11 mouse cellular contexts compared by ENCODE assay signal in genomic region chr7:133171403-133172032, GRCm38 (mm10). TPM values are rescaled to one million over a fixed set of nuclear protein-coding genes. Genes with fewer than 3 reads are reported as not detected.
DNase-seq lines count a peak whose midpoint lies in the region; ATAC-seq lines count a peak whose summit lies in the region.
"Had no signal": no experiment of that assay in that cellular context is flagged by ENCODE, and none has a peak within 500 bp of the region (broad histone marks: within the 10 kb centered on the region; RNA-seq: fewer than 3 reads in every experiment).

No protein-coding gene starts in this region.

- intact Hi-C loops in heart, postnatal 25 days (cut with DNase I), result no loop called here

- H3K27me3 ChIP-seq in kidney, embryonic 15.5 days, result no peaks in the 10 kb centered on the region
- H3K27me3 ChIP-seq in forebrain, embryonic 12.5 days, result no peaks in the 10 kb centered on the region
- no peaks in the 10 kb centered on the region for H3K27me3 ChIP-seq in midbrain, embryonic 11.5 days (ENCODE audit: control insufficient read depth, insufficient read depth, low read length)
- H3K27me3 ChIP-seq: liver, embryonic 13.5 days had no signal

- 70% methylated on average over 4 of the region's 4 CpGs for WGBS in kidney, embryonic 15.5 days
- 86% methylated on average over 4 of the region's 4 CpGs for WGBS in forebrain, embryonic 12.5 days
- WGBS in midbrain, embryonic 11.5 days, result 78% methylated on average over 4 of the region's 4 CpGs

- H3K4me3 ChIP-seq in kidney, embryonic 15.5 days (replicated peaks), result no peak overlapping the region
- H3K4me3 ChIP-seq in forebrain, embryonic 12.5 days (replicated peaks), result no peak overlapping the region
- no peak overlapping the region for H3K4me3 ChIP-seq in midbrain, embryonic 11.5 days (ENCODE audit: low read depth, low read length)
- H3K4me3 ChIP-seq: erythroblast, embryonic 14.5 days; liver, embryonic 13.5 days had no signal

- H3K36me3 ChIP-seq in kidney, embryonic 15.5 days, result no peaks in the 10 kb centered on the region
- no peaks in the 10 kb centered on the region for H3K36me3 ChIP-seq in forebrain, embryonic 12.5 days (replicated peaks)
- no peaks in the 10 kb centered on the region for H3K36me3 ChIP-seq in midbrain, embryonic 11.5 days (ENCODE audit: control insufficient read depth, insufficient read depth, low read length)
- H3K36me3 ChIP-seq: liver, embryonic 13.5 days had no signal

- peak; percentile 44 to 49 for DNase-seq in cerebellum, postnatal 10 days
- DNase-seq in cerebellum, adult 9-11 months, result no peak
- DNase-seq in kidney, postnatal 10 days, result peak; percentile 67
- peak; percentile 25 for DNase-seq in Muller cell, postnatal 12 days (ENCODE audit: inconsistent ontology term)
- DNase-seq in heart, postnatal 25 days (ENCODE audit: low spot score), result peak; percentile 40
- DNase-seq in midbrain, embryonic 11.5 days (ENCODE audit: low spot score, missing footprints), result no peak
- DNase-seq: liver, embryonic 13.5 days; thymus, postnatal 36 days had no signal

- no peak overlapping the region for H3K4me2 ChIP-seq in kidney, embryonic 15.5 days
- no peak overlapping the region for H3K4me2 ChIP-seq in forebrain, embryonic 12.5 days
- H3K4me2 ChIP-seq in midbrain, embryonic 11.5 days, result no peak overlapping the region
- H3K4me2 ChIP-seq: liver, embryonic 13.5 days had no signal

- no peak overlapping the region for H3K9ac ChIP-seq in kidney, embryonic 15.5 days
- H3K9ac ChIP-seq in forebrain, embryonic 12.5 days, result no peak overlapping the region
- H3K9ac ChIP-seq in midbrain, embryonic 11.5 days (ENCODE audit: low read length), result no peak overlapping the region
- H3K9ac ChIP-seq: liver, embryonic 13.5 days had no signal

- peaks cover 5% of the 10 kb centered on the region; the same call in 1 of the 2 replicates for H3K4me1 ChIP-seq in kidney, embryonic 15.5 days
- no peaks in the 10 kb centered on the region for H3K4me1 ChIP-seq in forebrain, embryonic 12.5 days
- no peaks in the 10 kb centered on the region for H3K4me1 ChIP-seq in midbrain, embryonic 11.5 days (ENCODE audit: control insufficient read depth, insufficient read depth, low read length)

- no peak overlapping the region for H3K27ac ChIP-seq in kidney, embryonic 15.5 days
- H3K27ac ChIP-seq in forebrain, embryonic 12.5 days, result no peak overlapping the region
- H3K27ac ChIP-seq in midbrain, embryonic 11.5 days (ENCODE audit: low read depth, low read length), result no peak overlapping the region
- H3K27ac ChIP-seq: liver, embryonic 13.5 days had no signal

- ATAC-seq in kidney, embryonic 15.5 days (replicated peaks; ENCODE audit: low FRiP score), result no peak
- ATAC-seq in forebrain, embryonic 12.5 days (ENCODE audit: low FRiP score), result no peak
- ATAC-seq in midbrain, embryonic 11.5 days (ENCODE audit: low FRiP score), result no peak

- no peaks in the 10 kb centered on the region for H3K9me3 ChIP-seq in kidney, embryonic 15.5 days (replicated peaks)
- H3K9me3 ChIP-seq in forebrain, embryonic 12.5 days, result no peaks in the 10 kb centered on the region
- H3K9me3 ChIP-seq in midbrain, embryonic 11.5 days (ENCODE audit: control insufficient read depth, low read length), result no peaks in the 10 kb centered on the region
- H3K9me3 ChIP-seq: liver, embryonic 13.5 days had no signal

RNA-seq across cellular contexts. Expression of gene Ctbp2, which starts 47.4 kb away (rescaled TPM):
- 114 and 117 TPM in 2 replicates for polyA plus RNA-seq in kidney, embryonic 15.5 days (2015; fragmentation: Nextera tagmentation; extraction: Ambion mirVana)
- total RNA-seq in heart, postnatal 25 days (2021), result 10 to 100 TPM; 24.8 to 36.1 TPM
- polyA plus RNA-seq in forebrain, embryonic 12.5 days (2016; fragmentation: Nextera tagmentation; extraction: Ambion mirVana), result 133 and 141 TPM in 2 replicates
- 118 and 131 TPM in 2 replicates for polyA plus RNA-seq in midbrain, embryonic 11.5 days (2014; fragmentation: Nextera tagmentation; extraction: Ambion mirVana)

RNA-seq across cellular contexts. Expression of gene Fgfr2, which starts 48.4 kb away (rescaled TPM):
- 99.9 and 104 TPM in 2 replicates for polyA plus RNA-seq in kidney, embryonic 15.5 days (2015; fragmentation: Nextera tagmentation; extraction: Ambion mirVana)
- 1 to 10 TPM; 1.7 to 1.8 TPM for total RNA-seq in heart, postnatal 25 days (2021)
- polyA plus RNA-seq in forebrain, embryonic 12.5 days (2016; fragmentation: Nextera tagmentation; extraction: Ambion mirVana), result 78.4 and 89.6 TPM in 2 replicates
- polyA plus RNA-seq in midbrain, embryonic 11.5 days (2014; fragmentation: Nextera tagmentation; extraction: Ambion mirVana), result 85.3 and 92.0 TPM in 2 replicates
- polyA plus RNA-seq: erythroblast, embryonic 14.5 days had no signal

Comparison
In these comparisons a context has a peak if more than half of its experiments do, and no peak if none do; other contexts are left out.
1. DNase-seq: peak in cerebellum, postnatal 10 days (2 of 2), kidney, postnatal 10 days (single experiment), Muller cell, postnatal 12 days (single experiment) and heart, postnatal 25 days (single experiment); none in cerebellum, adult 9-11 months (single experiment) and midbrain, embryonic 11.5 days (single experiment).